Mouse (Mus musculus) liver, embryonic 14.5 days (tissue): ENCODE measurements around the gene Nccrp1.

ENCODE experiments used
- CTCF ChIP-seq: IDR thresholded peaks from 2 replicates; pipeline ENCODE4 v1.5.1; 2016; ENCODE audit warnings: antibody characterized with exemption, low read depth, control low read depth
- EP300 ChIP-seq: IDR thresholded peaks from 2 replicates; pipeline ENCODE4 v1.6.1; 2016; ENCODE audit warnings: antibody characterized with exemption, low read depth

DNA sequence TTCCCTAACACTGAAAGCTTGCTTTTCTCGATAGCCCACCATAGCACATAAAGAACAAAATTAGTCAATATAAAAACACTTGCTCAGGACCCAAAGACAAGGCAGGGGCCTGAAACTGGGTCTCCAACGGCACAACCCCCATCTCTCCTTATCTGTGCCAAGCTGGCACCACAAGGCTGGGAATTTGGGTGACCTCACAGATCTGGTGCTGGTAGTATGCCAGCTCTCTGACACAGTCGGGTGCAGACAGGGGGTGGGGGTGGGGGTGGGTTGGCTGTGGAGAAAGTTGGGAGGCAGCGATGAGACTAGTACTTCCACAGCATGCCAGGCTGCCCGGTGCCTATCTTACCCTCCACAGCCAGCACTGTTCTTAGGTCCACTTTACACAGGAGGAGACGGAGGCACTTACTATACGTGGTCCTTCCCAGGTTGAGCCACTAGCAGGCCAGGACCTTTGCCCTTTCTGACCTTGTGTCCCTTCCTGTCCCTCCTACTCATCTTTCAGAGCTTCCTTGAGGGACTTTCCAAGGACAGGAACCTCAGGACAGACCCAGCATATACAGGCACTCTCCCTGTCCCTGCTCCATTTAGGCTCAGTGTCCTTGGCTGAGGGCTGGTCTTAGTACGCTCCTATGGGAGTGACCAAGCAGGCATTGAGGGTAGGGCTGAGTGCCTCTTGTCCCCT, 48.8 kb upstream of the Nccrp1 start:
- TF ChIP-seq EP300 (no peak), CTCF (no peak)
